Mouse (Mus musculus): Measurements from ENCODE around the gene Twsg1.

The Twsg1 gene

DNA sequence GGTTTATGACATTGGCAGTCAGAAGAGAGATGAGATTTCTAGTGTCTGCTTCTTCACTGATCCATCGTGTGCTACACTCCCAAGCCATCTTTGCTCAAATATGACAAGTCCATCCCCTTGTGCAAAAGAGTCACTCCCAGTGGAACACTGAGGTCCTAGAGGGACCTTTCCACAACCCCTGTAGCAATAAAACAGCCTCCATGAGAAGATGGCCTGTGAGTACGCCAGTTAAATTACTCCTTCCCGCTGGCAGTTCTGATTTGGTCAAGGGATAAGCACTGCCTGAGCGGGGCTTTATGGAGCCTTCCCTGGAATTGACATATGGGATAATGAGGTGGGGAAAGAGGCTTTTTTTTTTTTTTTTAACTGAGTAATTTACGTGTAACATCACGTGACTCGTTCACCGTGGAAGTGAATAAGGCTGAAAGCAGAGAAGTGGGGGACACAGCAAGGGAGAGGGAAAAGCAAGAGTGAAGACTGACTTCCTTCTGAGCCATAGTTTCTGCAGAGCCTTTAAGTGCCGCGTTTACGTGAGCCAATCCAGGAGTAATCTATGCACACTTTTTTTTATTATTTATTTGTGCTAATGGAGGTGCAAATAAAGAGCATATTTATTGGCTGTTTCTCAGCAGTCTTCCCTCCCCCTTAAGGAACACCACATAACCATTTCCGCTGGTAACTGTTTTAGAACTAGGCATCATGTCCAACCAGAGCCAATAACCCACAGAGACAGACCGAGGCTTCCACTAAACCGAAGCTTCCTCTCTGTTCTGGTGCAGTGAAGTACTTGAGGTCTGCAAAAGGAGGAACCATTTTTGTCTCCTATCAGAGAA is 65.1 kb downstream of the Twsg1 start, which contains the start of gene Ralbp1:
TSS of gene Ralbp1 (minus strand) at position 102 of the 833 bp plus-strand sequence.
- DNase-seq = peak; percentile 22

DNA sequence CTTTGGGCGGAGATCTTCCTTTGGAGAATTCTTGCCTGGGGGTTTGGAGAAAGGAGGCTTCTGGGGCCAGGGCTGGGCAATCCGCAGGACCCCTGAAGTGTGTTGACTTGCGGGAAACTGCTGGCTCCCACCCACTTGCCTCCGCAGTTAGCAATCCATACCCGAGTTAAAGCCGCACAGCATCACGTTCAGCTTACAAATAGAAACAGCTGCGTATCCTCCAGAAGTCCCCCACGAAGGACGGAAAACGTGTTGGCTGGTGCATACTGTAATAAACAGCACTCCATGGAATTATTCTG is 65.7 kb downstream of the Twsg1 start:
- DNase-seq = no peak

DNA sequence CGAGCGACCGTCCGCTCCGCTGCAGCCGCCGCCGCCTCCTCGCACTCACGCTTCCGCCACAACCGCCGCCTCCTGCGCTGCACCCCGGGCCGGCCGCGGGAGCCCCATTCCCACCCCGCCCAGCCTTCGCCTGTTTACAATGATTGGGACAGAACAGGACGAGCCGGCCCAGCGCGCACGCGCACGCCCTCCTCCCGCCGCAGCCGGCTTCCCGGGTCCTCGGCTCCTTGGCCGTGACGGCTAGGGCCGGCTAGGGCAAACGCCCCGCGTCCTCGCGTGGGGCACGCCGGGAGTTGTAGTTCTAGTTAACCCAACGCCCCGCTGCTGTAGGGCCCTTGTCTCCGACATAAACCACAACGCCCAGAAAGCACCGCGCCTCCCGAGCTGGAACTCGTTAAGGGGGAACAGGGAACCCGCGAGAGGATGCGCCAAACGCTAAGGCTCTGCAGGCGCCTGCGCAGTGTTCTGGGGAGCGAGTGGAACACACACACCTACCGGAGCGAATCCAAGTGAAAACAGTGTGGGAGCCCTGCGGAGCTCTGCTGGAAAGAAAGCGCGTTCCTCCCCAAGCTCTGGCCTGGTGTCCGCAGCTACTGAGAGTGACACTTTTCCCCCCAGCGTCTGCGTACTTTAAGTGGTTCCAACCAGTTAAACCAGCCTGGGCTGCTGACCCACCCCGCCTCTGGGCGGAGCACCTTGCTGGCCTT is 66.2 kb downstream of the Twsg1 start:
- peak; percentile 98 for DNase-seq

DNA sequence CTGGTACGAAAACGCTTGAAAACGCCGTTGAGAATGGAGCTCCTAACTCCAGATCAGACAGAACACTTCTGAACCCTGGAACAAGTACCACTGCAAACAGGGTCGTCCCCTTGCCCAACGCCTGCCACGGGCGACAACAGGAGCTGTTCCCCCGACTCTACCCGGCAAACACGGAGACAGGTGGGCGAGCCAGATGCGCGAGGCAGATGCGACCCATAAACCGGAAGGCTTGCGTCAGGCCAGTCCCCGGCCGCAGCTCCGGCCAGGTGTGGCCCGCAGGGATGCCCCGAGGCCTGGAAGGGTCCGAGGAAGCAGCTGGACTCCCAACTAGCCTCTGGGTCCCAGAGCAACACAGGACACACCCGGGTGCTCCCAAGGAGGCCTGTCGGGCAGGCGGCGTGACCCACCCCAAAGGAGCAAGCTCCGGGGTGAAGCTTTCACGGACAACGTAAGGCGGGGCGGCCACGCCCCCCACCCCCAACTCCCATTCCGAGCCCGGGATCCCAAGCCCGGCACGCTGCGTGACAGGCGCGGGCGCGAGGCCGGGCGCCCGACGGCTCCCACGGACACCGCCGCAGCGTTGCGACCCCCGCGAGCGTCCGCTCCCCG is 66.9 kb downstream of the Twsg1 start:
- DNase-seq = peak; percentile 42

DNA sequence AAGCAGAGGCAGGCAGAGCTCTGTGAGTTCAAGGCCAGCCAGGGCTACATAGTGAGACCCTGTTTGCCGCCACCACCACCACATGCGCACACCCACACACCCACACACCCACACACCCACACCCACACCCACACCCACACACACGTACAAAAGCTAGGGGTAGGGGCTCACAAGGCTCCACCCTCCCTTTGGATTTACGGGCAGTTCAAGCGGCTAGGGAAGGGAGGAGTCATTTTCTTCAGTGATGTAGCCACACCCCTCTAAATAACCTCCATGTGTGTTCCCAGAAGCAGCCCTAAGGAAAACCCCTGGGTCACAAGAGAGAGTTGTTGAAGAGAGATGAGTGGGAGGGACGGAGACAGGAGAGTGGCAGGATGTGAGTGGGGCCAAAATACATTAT is 74.0 kb downstream of the Twsg1 start:
- no peak for DNase-seq

DNA sequence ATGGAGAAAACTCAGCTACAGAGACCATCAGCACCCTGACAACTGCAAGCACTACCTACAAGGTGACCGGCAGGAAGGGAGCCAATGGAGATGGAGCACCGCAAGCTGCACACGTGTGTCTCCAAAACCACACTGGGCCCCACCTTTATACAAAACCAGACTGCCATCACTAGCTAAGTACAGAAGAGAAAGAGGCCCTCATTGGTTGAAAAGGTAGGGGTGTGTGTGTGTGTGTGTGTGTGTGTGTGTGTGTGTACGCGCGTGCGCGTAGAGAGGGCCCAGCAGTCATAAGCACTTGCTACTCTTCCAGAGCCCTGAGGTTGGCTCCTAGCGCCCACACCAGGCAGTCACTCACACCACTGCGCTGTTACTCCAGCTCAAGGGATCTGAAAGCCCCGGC is 77.2 kb downstream of the Twsg1 start:
- no peak for DNase-seq

DNA sequence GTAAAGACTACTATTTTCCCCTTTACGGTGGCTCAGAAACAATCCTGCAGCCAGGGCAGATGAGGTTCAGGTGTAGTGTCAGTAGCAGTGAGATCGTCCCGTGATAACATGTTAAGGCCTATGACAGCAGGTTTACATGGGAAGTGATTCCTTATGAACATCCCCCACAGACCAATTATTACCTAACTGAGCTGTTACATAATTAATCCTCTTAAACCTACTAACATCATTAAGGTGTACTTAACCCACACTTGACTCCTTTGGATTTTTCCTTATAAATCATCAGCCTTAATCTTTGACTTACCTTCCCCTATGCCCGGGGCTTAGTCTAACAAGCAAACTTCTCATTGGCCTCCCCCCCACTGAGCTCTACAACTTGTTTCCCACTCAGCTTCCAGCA is 77.9 kb downstream of the Twsg1 start:
- DNase-seq = no peak

DNA sequence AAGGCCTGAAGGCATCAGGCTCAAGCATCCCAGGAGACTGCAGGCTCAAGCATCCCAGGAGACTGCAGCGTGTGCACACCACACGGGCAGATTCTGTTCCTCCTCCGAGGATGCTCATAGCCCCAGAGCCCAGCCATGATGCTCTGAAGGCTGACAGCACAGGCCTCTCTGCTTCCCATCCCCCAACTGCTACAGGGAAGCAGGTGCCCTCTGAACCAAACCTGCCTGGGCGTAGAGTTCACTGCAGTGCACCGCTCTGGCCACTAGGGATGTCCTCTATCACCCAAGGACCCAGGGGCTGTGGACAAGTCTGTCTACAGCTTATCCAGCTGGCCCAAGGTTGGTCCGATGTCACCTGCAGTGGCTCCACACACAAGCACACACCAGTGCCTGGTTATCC is 78.4 kb downstream of the Twsg1 start:
- DNase-seq = peak; percentile 59

DNA sequence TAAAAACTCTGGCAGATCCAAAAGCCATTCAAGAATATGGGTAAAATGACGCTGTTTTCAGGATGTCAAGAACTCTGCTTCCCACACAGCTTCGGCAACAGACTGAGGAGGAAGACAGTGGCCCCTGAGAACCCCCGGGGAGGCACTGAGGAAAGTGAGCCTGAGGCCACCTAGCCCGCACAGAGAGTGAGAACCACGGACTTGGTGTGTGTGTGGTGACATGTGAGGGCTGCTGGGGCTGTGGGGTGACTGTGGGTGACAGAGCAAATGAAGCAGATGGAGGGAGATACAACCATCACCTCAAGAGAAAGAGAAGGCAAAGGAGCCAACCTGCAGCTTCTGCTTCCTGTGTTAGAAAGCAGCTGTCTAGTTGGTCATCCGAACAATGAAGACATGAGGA is 79.0 kb downstream of the Twsg1 start:
- DNase-seq = no peak

Data from lung, postnatal 14 days (tissue).